Mouse (Mus musculus): ENCODE results near the gene Rps8. TPM values are rescaled to one million over a fixed set of nuclear protein-coding genes. Genes with fewer than 3 reads are reported as not detected.
"Not testable (repeated sequence)": the region's sequence is repeated elsewhere in the genome, so short reads cannot be mapped to it uniquely, and the experiment has no call there.

The Rps8 gene
- polyA plus RNA-seq (2016; fragmentation: Nextera tagmentation; extraction: Ambion mirVana) = 878 and 901 TPM in 2 replicates

DNA sequence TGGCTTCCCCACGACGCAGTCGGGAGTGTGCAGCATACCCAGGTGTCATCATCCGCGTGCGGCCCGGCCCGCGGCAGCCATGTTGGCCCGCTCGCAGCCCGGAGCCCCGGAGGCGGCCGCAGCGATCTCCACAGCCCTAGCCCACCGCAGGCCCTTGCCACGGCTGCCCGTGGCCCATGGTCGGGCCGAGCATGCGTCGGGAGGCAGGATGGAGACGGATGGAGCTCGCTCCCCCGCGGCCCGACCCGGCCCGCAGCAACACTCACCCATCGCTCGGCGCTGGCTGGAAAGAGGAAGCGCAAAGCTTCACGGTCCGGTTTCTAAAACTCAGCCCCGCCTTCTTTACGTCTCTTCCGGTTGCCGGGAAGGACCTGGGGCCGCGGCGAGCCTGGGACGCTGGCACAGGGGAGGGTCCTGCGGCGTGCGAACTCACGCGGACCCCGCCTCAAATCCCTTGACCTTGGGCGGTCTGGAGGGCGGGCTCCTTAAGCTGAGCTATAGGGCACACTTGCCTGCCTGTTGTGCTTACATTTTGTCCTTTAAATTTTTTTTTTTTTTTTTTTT lies at the start of gene Rps8:
TSS of gene Rps8 (minus strand) at position 452 of the 564 bp plus-strand sequence.
- Histone ChIP-seq H3K4me3 (peak within 1 kb of the TSS; percentile 99), H3K27ac (peak within 1 kb of the TSS; percentile 99), H3K36me3 (replicated peaks) (peaks cover 70% of the 10 kb centered on the region), H3K27me3 (ENCODE audit: poor library complexity, severe bottlenecking) (no peaks in the 10 kb centered on the region), H3K9me3 (no peaks in the 10 kb centered on the region), H3K4me1 (peaks cover 27% of the 10 kb centered on the region)
- WGBS = under 1% methylated on average over 52 of the region's 52 CpGs
- DNase-seq (ENCODE audit: extremely low spot score, low spot score) = peak; percentile 89

DNA sequence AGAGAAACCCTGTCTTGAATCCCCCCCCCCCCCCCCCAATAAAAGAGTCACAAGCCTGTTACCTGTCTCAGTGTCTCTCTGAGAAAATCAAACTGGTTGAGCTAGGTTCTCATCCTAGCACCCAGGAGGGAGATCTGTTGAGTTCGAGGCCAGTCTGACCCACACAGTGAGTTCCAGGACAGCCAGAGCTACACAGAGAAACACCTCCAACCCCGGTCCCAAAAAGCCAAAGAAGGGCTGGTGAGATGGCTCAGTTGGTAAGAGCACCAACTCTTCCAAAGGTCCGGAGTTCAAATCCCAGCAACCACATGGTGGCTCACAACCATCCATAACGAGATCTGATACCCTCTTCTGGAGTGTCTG lies 46.9 kb upstream of the Rps8 start:
- peak overlapping the region; percentile 45; the same call in 1 of the 2 replicates for H3K4me3 ChIP-seq
- WGBS = 70% methylated on average over 4 of the region's 4 CpGs

DNA sequence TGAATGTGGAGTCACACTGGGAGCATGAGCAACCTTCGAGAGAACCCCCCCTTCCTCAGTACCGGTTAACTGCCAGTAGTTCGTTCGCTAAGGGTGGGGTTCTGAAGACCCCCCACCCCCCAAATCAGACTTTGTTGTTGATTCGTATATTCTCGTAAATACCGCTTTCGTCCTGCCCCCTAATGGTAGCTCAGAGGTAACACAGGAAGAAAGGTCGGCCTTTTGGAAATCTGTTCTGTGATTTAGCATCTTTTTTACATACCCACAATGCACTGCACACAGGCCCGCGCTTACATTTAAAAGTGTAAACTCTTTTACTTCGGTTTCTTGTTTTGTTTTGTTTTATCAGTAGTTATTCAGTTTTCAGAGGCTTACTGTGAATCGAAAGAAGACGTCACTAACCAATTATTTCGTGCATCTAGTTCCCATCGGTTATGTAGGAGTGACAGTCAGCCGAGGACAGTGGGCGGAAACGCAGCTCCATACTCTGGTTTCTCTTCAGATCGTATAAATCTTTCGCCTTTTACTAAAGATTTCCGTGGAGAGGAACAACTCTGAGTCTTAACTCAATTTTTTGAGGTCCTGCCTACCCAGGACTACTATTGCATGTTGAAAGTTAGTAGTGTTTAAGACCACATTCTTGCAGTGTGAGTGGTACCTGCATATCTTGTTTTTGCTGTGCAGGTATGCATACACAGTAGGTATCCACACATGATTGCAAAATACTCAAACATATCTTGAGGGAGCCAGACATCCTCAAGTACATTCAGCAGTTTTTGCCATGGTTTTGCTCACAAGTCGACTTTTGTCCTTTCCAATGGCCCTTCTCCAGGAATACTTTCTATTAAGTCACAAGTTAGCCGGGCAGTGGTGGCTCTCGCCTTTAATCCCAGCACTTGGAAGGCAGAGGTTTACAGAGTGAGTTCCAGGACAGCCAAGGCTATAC lies 46.3 kb upstream of the Rps8 start:
- H3K36me3 ChIP-seq (replicated peaks) = no peaks in the 10 kb centered on the region
- peaks cover 10% of the 10 kb centered on the region for H3K4me1 ChIP-seq
- WGBS = 1% methylated on average over 25 of the region's 25 CpGs
- H3K27ac ChIP-seq = peak overlapping the region; percentile 94
- no peaks in the 10 kb centered on the region for H3K27me3 ChIP-seq (ENCODE audit: poor library complexity, severe bottlenecking)
- DNase-seq (ENCODE audit: extremely low spot score, low spot score) = peak; percentile 56
- H3K9me3 ChIP-seq = no peaks in the 10 kb centered on the region
- peak overlapping the region; percentile 45 for H3K4me3 ChIP-seq

More for the DNA sequence above, 46.9 kb upstream of the Rps8 start:
- Histone ChIP-seq H3K4me1 (peaks cover 10% of the 10 kb centered on the region), H3K36me3 (replicated peaks) (no peaks in the 10 kb centered on the region), H3K27me3 (ENCODE audit: poor library complexity, severe bottlenecking) (no peaks in the 10 kb centered on the region), H3K9me3 (no peaks in the 10 kb centered on the region), H3K27ac (peak overlapping the region; percentile 94)
- DNase-seq (ENCODE audit: extremely low spot score, low spot score) = no peak

DNA sequence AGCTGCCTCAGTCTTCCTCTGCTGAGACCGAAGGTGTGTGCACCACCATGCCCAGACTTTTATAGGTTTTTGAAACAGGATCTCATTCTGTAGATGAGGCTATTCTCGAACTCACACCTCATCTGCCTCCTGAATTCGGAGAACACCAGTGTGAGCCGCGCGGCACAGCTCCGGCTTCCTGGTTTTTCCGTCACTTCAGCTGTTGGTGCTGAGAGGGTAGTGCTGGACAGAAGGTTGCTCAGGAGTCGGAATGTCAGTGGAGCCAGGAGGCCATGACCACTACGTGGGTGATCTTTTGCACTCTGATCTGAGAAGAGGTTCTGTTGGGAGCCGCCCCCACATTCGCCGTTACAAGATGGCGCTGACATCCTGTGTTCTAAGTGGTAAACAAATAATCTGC lies 35.8 kb upstream of the Rps8 start:
- WGBS = 97% methylated on average over 14 of the region's 14 CpGs
- no peak overlapping the region for H3K27ac ChIP-seq
- no peak overlapping the region for H3K4me3 ChIP-seq
- no peaks in the 10 kb centered on the region for H3K27me3 ChIP-seq (ENCODE audit: poor library complexity, severe bottlenecking)
- peaks cover 5% of the 10 kb centered on the region; the same call in 1 of the 2 replicates for H3K9me3 ChIP-seq
- DNase-seq (ENCODE audit: extremely low spot score, low spot score) = no peak
- H3K4me1 ChIP-seq = peaks cover 12% of the 10 kb centered on the region
- H3K36me3 ChIP-seq (replicated peaks) = no peaks in the 10 kb centered on the region

DNA sequence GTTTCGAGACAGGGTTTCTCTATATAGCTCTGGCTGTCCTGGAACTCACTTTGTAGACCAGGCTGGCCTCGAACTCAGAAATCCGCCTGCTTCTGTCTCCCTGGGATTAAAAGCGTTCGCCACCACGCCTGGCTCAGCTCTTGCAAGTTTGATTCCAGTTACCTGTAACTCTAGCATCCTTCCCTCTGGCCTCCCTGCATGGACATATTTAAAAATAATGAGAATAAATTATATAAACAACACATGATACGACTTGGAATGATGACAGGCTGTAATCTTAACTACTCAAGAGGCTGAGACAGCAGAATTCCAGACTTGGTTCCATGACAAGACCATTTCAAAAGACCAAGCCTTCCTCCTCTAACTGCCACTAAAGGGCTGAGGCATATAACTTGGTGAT lies 34.6 kb upstream of the Rps8 start:
- Histone ChIP-seq H3K9me3 (peaks cover 5% of the 10 kb centered on the region; the same call in 1 of the 2 replicates), H3K27me3 (ENCODE audit: poor library complexity, severe bottlenecking) (no peaks in the 10 kb centered on the region), H3K4me3 (no peak overlapping the region), H3K36me3 (replicated peaks) (no peaks in the 10 kb centered on the region), H3K27ac (no peak overlapping the region), H3K4me1 (peaks cover 12% of the 10 kb centered on the region)
- WGBS = 71% methylated on average over 7 of the region's 7 CpGs
- no peak for DNase-seq (ENCODE audit: extremely low spot score, low spot score)

DNA sequence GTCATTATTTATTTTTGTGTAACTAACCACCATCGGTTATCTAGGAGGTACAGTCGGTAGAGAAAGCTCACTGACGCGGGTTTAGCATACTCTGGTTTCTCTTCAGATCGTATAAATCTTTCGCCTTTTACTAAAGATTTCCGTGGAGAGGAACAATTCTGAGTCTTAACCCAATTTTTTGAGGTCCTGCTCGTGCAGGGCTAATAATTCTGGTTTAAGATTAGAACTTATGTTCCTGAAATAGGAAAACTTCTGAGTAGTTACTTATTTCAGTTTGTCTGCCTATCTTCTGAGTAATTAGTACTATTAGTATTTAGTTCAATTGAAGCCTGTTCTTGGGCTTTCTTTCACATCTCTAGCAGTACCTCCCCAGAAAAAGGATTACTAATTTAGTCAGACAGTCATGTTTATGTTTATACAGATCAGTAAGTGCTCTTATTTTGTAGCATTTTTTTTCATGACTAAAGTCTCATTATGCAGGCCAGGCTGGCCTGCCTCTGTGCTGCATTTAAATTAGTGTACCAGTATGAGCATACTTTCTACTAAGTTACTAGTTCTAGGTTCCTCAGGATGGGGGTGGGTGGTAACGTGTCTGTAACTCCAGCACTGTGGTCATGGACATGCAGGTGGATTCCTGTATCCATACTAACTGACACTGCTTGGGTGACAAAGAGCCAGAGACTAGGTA lies 34.0 kb upstream of the Rps8 start:
- H3K27ac ChIP-seq = peak overlapping the region; percentile 93
- WGBS = under 1% methylated on average over 9 of the region's 9 CpGs
- DNase-seq (ENCODE audit: extremely low spot score, low spot score) = peak; percentile 81
- no peaks in the 10 kb centered on the region for H3K27me3 ChIP-seq (ENCODE audit: poor library complexity, severe bottlenecking)
- peaks cover 5% of the 10 kb centered on the region; the same call in 1 of the 2 replicates for H3K9me3 ChIP-seq
- H3K36me3 ChIP-seq (replicated peaks) = no peaks in the 10 kb centered on the region
- peak overlapping the region; percentile 46 for H3K4me3 ChIP-seq
- peaks cover 12% of the 10 kb centered on the region for H3K4me1 ChIP-seq

DNA sequence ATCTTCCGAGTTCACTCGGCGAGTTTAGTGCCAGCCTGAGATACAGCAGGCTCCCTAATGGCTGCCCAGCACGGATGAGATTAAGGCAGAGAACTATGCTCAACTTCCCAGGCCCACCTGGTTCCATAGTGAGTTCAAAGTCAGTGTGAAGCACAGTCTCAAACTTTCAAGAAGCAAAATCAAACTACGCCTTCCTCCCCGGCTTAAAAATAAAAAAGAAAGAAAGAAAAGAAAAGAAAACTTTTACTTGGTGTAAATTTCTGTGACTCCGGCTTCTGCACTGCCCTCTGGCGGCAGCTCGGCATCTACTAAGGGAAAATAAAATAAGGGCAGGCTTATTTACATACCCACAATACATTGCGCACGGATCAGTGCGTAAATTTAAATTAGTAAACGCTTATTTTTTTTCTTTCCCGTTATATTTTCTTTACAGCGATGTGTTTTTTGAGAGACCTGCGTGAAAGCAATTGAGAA lies 33.4 kb upstream of the Rps8 start:
- Histone ChIP-seq H3K9me3 (peaks cover 5% of the 10 kb centered on the region; the same call in 1 of the 2 replicates), H3K36me3 (replicated peaks) (no peaks in the 10 kb centered on the region), H3K4me1 (peaks cover 12% of the 10 kb centered on the region), H3K27ac (peak overlapping the region; percentile 93), H3K27me3 (ENCODE audit: poor library complexity, severe bottlenecking) (no peaks in the 10 kb centered on the region), H3K4me3 (peak overlapping the region; percentile 46)
- 4% methylated on average over 16 of the region's 16 CpGs for whole genome bisulfite sequencing
- peak; percentile 78 for DNase-seq (ENCODE audit: extremely low spot score, low spot score)

DNA sequence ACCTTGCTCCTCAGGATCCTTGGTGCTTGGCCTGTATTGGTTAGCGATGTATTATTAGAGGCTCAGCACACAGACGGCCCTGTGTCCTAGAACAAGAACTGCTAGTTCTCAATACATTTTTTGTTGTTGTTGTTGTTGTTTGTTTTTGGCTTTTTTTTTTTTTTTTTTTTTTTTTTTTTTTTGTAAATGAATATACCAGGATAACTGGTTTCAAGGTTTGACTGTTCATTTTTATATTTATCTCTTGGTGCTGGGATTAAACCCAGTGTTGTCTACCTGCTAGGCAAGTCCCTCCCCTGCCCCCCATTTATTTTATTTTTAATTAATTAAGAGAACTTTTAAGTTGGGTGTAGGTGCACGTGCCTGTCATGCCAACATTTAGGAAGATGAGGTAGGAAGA lies 32.9 kb upstream of the Rps8 start:
- WGBS = 56% methylated on average over 3 of the region's 3 CpGs
- Histone ChIP-seq H3K9me3 (peaks cover 5% of the 10 kb centered on the region; the same call in 1 of the 2 replicates), H3K4me1 (peaks cover 12% of the 10 kb centered on the region), H3K27ac (peak overlapping the region; percentile 93), H3K36me3 (replicated peaks) (no peaks in the 10 kb centered on the region), H3K4me3 (peak overlapping the region; percentile 46), H3K27me3 (ENCODE audit: poor library complexity, severe bottlenecking) (no peaks in the 10 kb centered on the region)
- DNase-seq (ENCODE audit: extremely low spot score, low spot score) = no peak

DNA sequence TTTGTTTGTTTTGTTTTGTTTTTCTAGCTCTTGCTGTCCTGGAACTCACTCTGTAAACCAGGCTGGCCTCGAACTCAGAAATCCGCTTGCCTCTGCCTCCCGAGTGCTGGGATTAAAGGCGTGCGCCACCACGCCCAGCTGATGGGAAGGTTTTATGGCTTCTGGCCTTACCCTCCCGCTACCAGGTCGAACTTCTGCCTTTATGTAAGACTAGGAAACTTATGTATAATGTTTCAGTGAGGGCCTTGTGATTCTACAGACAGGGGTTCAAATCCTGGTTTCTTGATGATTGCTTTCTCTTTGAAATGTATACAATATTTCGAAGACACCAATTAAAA lies 26.7 kb upstream of the Rps8 start:
- Histone ChIP-seq H3K4me3 (peak overlapping the region; percentile 82), H3K36me3 (replicated peaks) (peaks cover 27% of the 10 kb centered on the region), H3K27ac (peak overlapping the region; percentile 94), H3K4me1 (peaks cover 25% of the 10 kb centered on the region)
- H3K27me3 ChIP-seq (ENCODE audit: poor library complexity, severe bottlenecking); H3K9me3 ChIP-seq; DNase-seq (ENCODE audit: extremely low spot score, low spot score): not testable (repeated sequence)
- WGBS = 12% methylated on average over 9 of the region's 9 CpGs

DNA sequence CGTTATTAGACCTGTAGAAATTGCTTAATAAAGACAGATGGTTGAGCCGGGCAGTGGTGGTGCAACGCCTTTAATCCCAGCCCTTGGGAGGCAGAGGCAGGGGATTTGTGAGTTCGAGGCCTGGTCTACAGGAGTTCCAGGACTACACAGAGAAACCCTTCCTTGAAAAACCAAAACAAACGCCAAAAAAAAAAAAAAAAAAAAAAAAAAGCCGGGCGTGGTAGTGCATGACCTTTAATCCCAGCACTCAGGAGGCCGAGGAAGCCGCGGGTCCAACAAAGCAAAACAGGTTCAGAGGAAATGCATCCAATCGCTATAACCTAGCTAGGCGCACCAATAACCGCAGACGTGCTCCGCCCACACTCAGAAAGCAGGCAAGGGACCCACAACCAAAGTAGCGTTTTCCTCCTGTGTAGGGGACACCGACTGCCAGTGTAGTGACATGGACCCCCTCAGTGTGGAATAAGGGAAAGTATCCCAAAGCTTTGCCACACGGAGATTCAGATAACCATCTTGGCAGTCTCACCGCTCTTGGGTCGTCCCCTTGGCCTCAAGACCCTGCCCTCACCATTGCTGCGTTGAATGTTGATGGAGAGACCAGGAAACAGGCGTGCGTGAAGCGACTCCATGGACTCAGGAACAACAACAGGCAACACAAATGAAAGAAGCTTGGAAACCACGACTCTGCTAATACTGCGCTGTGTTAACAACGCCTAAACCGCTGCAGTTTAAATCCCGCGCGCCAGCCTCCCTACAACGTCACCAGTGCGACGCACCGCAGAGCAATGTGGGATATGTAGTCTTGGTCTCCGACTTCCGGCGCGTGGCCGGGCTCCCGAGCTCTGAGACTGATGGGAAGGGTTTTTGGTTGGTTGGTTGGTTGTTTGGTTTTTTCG lies 26.1 kb upstream of the Rps8 start, which contains the start of gene Kif2c:
TSS of gene Kif2c (minus strand) at position 777 of the 896 bp plus-strand sequence.
- H3K4me1 ChIP-seq = peaks cover 25% of the 10 kb centered on the region
- peaks cover 33% of the 10 kb centered on the region for H3K36me3 ChIP-seq (replicated peaks)
- H3K27ac ChIP-seq = peak within 1 kb of the TSS; percentile 94
- 2% methylated on average over 42 of the region's 42 CpGs for WGBS
- peak; percentile 91 for DNase-seq (ENCODE audit: extremely low spot score, low spot score)
- no peaks in the 10 kb centered on the region for H3K27me3 ChIP-seq (ENCODE audit: poor library complexity, severe bottlenecking)
- H3K9me3 ChIP-seq = no peaks in the 10 kb centered on the region; the same call in 1 of the 2 replicates
- H3K4me3 ChIP-seq = peak within 1 kb of the TSS; percentile 82

DNA sequence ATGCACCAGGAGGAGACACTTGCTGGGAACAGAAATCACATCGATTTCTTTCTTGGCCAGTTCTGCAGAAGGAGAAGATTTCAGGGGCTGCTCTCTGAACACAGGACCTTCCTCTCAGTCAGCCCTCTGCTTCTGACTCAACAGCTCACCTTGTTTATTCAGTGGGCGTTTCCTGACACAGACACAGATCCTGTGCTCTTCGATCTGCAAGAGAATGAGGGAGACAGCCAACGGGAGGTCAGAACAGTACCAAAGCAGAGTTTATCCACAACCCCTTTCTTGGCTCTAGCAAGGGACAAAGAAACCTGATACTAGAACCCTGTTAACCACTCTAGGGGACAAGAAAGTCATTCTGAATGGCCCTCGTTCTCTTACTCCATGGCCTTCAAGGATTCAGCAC lies 13.9 kb upstream of the Rps8 start:
- peaks cover 100% of the 10 kb centered on the region for H3K36me3 ChIP-seq (replicated peaks)
- H3K4me1 ChIP-seq = no peaks in the 10 kb centered on the region
- no peak overlapping the region for H3K4me3 ChIP-seq
- no peak overlapping the region for H3K27ac ChIP-seq
- DNase-seq (ENCODE audit: extremely low spot score, low spot score) = no peak
- H3K27me3 ChIP-seq (ENCODE audit: poor library complexity, severe bottlenecking) = no peaks in the 10 kb centered on the region
- WGBS = 92% methylated on average over 5 of the region's 5 CpGs
- H3K9me3 ChIP-seq = no peaks in the 10 kb centered on the region

DNA sequence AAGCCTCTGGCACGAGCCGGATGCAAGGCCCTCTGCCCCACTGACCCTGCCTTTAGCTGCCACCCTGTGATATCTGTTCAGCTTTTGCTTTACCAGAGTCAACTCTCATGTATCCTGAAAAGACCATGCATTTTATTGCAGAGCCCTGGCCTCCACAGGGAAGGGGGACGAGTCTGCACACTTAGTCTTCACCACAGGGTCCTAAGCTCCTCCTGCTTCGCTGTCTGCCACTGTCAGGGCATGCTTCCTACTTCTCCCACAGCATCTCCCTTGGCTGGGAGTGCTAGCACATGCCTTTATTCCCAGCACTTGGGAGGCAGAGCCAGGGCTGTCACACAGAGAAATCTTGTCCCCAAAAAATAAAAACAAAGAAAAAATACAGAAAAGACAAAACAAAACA lies 5.1 kb upstream of the Rps8 start:
- Histone ChIP-seq H3K9me3 (no peaks in the 10 kb centered on the region), H3K27me3 (ENCODE audit: poor library complexity, severe bottlenecking) (no peaks in the 10 kb centered on the region), H3K4me1 (no peaks in the 10 kb centered on the region), H3K4me3 (no peak overlapping the region), H3K27ac (no peak overlapping the region), H3K36me3 (replicated peaks) (peaks cover 79% of the 10 kb centered on the region)
- WGBS = 81% methylated on average over 4 of the region's 4 CpGs
- DNase-seq (ENCODE audit: extremely low spot score, low spot score) = no peak

Data from forebrain, embryonic 10.5 days (tissue).